Mouse (Mus musculus): ENCODE measurements around the gene Nipbl.

Gene Nipbl

DNA sequence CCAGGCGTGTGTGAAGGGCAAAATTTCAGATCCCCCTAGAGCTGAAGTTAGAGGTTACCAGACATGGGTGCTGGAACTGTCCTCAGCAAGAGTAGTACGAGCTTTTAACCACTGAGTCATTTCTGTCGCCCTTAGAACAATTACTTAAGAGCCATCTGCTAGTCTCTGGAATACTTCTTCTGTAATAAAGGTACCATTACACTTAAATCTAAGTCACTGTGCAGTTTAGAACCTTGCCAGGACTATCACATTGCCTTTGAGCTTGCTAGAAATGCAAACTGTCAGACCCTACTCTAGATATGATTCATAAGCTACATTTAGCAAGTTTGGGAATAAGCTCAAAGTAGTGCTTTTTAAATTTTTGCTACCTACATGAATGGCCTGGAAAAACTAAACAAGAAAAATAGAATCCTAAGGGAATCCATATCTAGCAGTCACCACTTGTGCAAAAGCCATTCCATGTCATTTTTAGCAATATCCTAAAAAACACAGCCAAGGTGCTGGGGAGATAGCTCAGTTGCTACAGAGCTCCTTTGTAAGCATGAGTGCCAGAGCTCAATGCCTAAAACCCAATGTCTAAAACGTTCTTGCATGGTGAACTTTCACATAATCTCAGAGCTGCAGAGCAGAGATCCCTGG is 27.6 kb downstream of the Nipbl start:
- DNase-seq (ENCODE audit: low spot score), result no peak

GRCm38 (mm10) chr15:8413356-8413755 is 30.9 kb downstream of the Nipbl start:
- DNase-seq (ENCODE audit: low spot score), result no peak

GRCm38 (mm10) chr15:8411873-8412272 is 32.4 kb downstream of the Nipbl start:
- no peak for DNase-seq (ENCODE audit: low spot score)

DNA sequence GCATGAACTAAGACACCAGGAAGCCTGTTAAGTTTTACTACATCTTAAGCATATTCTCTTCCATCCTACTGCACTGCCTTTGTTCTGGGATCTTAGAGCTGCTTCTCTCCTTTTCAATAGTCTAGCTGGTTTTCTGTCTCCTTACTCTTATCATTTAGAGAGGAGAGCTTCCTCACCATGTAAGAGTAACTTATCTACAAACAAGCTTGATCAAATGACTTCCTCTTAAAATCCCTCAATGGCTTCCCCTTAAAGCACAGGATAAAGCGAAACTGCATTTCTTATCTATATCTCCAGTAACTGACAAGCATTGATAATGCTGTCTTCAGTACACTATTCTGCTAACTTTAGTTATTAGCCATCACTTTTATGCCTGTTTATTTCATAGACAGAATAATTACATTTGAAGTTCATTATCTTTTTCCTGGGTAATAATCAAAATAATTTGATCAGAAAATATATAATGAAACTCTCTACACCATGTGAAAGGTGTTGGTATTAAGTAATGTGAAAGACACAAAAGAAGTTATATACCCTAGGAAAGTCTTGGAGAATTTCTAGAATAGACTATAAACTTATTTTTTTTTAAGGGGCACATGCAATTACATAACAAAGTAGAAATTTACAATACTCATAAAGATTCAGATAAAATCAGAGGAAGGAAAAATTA is 33.0 kb downstream of the Nipbl start:
- DNase-seq (ENCODE audit: low spot score), result no peak

GRCm38 (mm10) chr15:8407082-8407481 is 37.2 kb downstream of the Nipbl start:
- DNase-seq (ENCODE audit: low spot score), result no peak

- DNase-seq (ENCODE audit: low spot score), result no peak
These were observed 38.0 kb downstream of the Nipbl start for GRCm38 (mm10) chr15:8406219-8406618.

DNA sequence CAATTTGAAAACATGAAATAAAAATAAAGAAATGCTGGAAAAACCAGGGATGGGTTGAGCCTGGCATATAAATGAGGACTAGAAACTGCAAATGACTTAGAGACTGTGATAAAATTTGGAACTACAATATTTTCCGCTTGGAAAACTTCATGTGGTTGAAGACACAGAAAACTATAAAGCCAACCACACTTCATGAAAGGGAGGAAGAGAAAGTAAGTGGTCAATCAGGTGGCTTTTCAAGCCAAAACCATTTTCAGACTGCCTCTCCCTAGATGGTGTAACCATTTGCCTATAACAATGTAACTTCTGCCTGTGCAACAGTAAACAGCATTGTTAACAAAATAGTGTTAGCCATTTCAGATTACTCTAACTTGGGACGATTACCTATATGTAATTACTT is 41.7 kb downstream of the Nipbl start:
- DNase-seq (ENCODE audit: low spot score), result no peak

- DNase-seq (ENCODE audit: low spot score), result no peak
These were observed 42.7 kb downstream of the Nipbl start for GRCm38 (mm10) chr15:8401536-8401935.

DNA sequence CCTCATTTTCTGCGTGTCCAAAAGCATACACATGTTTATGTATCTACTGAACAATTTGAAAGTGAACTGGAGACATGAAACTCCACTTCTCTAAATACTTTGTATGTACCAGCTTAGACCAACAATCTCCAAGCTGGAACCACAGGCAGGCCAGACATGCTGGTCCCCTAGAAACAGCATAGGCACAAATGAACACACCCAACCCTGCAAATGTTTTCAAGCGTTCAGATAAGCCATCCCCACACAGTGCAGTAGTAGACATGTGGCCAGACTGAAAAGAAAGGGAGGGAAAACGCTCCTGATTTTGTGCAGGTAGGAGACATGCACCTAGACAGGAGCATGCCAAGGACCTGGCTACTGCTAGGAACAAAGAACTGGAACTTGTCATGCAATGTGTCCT is 52.5 kb downstream of the Nipbl start:
- no peak for DNase-seq (ENCODE audit: low spot score)

DNA sequence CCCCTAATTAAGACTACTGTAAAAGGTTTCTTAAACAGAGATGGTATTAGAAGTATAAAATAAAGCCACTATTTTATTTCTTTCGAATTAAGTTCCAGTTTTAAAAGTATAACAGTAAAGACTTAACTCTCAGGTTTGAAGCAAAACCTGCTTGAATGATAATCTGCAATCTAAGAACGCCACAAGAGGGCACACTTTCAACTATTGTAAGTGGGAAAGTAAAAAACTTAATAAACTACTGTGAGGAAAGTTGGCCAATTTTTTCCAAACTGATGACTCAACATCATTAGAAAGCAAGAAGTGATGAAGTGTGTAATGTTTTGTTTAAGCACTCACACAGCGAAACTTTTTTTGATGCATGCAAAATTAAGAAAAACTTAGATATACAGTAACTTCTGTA is 62.0 kb downstream of the Nipbl start:
- no peak for DNase-seq (ENCODE audit: low spot score)

DNA sequence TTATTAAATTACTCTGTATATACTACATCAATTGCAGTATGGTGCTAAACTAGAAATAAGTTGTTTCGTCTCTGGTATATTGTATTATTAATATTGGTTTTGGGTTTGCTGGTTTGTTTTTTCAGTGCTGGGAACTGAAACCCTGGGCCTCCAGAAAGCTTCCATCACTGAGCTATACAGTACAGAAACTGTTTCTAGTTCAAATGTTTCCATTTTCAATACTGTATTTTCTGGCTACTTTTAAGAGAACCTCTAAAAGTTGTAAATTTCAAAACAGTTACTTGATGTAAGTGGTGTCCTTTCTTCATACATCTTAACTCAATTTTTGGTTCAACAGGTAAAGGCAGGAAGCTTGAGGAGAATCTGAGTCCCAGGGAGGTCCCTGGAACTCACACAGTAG is 68.6 kb downstream of the Nipbl start:
- DNase-seq (ENCODE audit: low spot score), result no peak

DNA sequence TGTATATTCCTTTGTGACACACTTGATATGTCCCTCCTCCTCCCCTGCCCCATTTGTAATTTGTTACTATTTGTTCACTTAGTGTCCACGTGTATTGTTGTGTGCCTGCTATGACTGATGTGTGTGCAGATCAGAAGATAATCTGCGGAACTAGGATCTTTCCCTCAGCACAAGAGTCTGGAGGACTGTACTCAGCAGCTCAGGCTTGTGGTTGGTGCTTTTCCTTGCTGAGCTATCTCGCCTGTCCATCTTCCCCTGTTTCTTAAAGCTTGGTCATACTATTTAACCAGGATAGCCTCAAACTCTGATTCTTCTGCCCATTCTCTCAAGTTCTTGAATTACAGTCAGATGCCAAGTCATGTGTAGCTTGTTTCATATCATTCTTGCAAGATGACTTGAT is 69.5 kb downstream of the Nipbl start:
- DNase-seq (ENCODE audit: low spot score), result no peak

DNA sequence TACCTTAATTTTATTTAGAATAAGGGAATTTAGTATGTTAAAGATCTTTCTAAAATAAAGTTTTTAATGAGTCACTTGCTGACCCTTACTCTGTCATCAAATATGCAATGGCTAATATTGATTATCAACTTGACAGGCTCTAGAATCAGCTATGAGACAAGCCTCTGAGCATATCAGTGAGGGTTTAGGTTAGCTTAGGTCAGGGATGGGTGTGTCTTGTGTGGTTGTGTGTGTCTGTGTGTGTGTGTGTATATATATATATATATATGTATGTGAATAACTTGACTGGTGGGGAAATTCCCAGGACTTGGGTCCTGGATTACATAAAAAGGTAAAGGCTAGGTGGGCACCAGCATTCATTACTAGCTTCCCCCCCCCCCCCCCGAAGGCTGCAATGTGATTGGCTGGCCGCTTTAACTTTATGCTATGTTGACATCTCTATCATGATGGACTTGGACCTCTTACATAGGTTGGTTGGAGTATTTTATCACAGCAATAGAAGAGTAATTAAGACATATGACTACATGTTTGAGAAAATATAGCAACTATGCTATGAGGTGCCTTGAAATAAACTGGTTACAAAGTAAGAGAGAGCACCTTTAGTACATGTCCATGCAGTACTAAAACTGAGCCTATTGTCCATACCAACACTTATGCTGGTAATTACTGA is 97.0 kb downstream of the Nipbl start:
- DNase-seq (ENCODE audit: low spot score), result no peak

DNA sequence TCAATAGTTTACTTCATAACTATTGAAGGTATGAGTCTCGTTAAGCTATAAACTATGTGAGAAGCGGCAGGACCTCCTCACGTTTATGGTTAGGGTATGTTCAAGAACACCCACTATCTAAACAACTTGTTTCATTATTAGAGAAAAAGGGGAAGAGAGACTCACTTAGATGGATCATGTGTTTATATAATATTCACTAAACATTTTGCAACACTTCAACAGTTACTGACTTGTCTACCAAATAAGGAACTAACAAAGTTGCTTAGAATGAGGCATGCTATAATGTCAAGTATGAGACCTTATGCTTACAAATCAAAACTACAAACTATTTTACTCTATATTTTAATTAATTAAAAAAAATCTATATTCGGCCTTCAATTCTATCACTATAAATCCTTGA is 103.7 kb downstream of the Nipbl start:
- DNase-seq (ENCODE audit: low spot score), result no peak

GRCm38 (mm10) chr15:8331547-8331946 is 112.7 kb downstream of the Nipbl start:
- DNase-seq (ENCODE audit: low spot score), result no peak

DNA sequence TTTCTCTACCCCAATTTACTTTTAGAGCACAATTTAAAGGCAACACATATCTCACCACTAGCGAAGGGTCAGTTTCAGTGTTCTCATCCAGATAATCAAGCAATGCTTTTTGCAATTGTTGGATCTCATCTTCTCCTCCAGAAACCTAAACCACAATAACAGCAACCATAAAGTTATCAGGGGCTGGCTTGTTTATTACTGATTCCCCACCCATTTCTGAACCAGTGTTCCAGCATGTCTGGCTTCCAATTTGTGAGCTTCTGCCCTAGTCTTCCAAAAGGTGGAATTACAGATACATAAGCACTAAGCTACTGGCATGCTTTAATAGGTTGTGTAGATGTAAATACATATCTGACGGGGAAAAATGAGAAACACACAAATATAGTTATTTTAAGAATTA is 118.6 kb downstream of the Nipbl start:
- no peak for DNase-seq (ENCODE audit: low spot score)

- no peak for DNase-seq (ENCODE audit: low spot score)
These were observed 119.4 kb downstream of the Nipbl start for GRCm38 (mm10) chr15:8324833-8325232.

DNA sequence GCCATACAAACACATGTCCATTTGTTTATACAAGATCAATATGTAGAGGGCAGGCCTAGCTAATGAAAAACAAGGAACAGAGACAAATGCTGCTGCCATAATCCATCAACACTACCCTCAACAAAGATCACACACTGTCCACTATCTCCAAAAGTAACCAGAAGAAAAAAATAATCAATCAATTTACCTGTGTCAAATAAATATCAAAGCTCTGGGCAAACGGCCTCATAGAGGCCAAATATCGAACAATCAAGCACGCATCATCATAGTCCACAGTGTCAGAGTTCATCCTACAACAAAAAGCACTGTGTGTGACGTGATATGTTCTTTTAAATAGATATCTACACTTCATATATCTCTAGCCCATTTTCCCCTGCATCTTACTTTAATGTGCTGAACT is 120.2 kb downstream of the Nipbl start:
- DNase-seq (ENCODE audit: low spot score), result no peak

DNA sequence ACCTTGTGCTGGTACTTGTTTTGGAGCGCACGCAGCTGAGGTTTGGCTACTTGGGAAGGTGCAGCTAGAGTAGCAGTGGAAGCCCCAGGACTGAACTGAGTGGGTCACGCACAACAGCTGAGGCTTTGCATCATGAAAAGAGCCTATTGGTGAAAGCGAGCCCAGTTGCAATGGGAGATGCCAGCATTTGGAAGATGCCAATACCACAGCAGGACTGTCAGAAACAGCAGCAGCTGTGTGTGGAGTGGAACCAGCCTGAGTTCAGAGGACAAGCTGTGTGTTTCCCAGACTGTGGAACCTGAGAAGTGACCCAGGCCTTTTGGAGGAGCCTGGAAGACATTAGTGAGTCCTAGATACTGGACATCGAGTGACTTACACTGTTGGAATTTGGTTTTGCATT is 122.8 kb downstream of the Nipbl start:
- no peak for DNase-seq (ENCODE audit: low spot score)

DNA sequence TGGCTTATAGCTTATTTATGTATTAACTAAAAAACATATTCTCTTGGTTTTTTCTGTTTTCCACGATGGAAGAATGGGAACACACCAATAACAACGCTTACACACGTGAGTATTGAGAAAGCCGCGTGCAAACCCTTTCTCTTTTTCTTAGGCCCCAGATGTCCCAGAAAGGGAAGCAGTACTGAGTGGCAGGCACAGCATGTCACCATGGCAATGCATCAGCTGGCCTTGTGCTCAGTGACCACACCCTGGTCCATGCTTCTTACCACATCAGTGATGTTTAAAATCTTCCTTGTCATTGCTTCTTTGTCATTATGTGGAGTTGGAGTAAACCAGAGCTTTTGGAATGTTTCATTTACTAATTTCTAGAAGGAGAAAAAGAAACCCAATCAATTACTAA is 125.1 kb downstream of the Nipbl start:
- no peak for DNase-seq (ENCODE audit: low spot score)

DNA sequence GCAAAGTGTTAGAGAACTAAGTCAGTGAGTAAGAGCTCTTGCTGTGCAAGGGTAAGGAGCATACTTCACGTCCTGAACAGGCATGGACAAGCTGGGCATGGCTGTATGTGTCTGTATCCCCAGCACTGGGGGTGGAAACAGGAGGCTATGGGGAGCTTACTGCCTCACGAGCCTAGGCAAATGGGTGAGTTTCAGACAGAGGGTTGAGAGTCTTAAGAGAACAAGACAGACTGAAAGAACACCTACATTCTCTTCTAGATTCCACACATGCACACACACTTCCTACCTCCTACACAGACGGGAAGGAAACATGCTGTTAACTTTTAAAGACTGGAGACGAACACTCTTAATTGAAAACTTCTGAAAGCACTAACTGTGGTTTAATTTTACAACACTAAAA is 126.9 kb downstream of the Nipbl start:
- no peak for DNase-seq (ENCODE audit: low spot score)

GRCm38 (mm10) chr15:8305474-8305873 is 138.8 kb downstream of the Nipbl start:
- DNase-seq (ENCODE audit: low spot score), result no peak

- DNase-seq (ENCODE audit: low spot score), result no peak
These were observed 141.3 kb downstream of the Nipbl start for GRCm38 (mm10) chr15:8302944-8303343.

DNA sequence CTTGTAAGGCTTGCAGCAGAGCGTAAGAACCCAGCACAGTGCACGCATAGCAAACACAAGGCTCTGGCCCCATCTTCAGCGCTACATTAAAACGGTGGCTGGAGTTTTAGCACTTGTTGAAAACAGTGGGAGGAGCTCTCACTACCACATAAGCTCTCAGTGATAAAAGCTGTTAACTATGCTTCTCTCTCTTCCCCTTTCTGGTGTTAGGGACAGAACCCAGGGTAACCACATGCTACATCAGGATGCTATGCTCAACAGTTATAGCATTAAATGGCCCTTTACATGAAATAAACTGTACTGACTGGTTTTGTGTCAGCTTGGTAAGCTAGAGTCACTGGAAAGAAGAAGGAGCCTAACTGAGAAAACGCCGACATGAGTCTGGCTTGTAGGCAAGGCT is 150.1 kb downstream of the Nipbl start:
- no peak for DNase-seq (ENCODE audit: low spot score)
